Mouse (Mus musculus): ENCODE results near the gene Hsdl2.
"Not testable (repeated sequence)": the region's sequence is repeated elsewhere in the genome, so short reads cannot be mapped to it uniquely, and the experiment has no call there.

Hsdl2 gene

GRCm38 (mm10) chr4:59581314-59582185, at the start of gene Hsdl2:
Gene Hsdl2, plus strand, starts transcription at chr4:59581563.
- peak; percentile 99 for DNase-seq

- DNase-seq = no peak
These were observed 48.1 kb upstream of the Hsdl2 start for GRCm38 (mm10) chr4:59533268-59533667.

GRCm38 (mm10) chr4:59535624-59536023, 45.7 kb upstream of the Hsdl2 start:
- no peak for DNase-seq

GRCm38 (mm10) chr4:59536281-59536680, 45.1 kb upstream of the Hsdl2 start:
- no peak for DNase-seq

- no peak for DNase-seq
These were observed 38.4 kb upstream of the Hsdl2 start for GRCm38 (mm10) chr4:59543006-59543405.

- no peak for DNase-seq
These were observed 36.7 kb upstream of the Hsdl2 start for GRCm38 (mm10) chr4:59544654-59545053.

- no peak for DNase-seq
These were observed 34.9 kb upstream of the Hsdl2 start for GRCm38 (mm10) chr4:59546285-59547071.

- DNase-seq = peak; percentile 18
These were observed 34.0 kb upstream of the Hsdl2 start for GRCm38 (mm10) chr4:59547136-59547889.

- DNase-seq = peak; percentile 29
These were observed 33.3 kb upstream of the Hsdl2 start for GRCm38 (mm10) chr4:59548011-59548559.

- peak; percentile 49 for DNase-seq
These were observed 32.7 kb upstream of the Hsdl2 start for GRCm38 (mm10) chr4:59548560-59549174.

- peak; percentile 87 for DNase-seq
These were observed 32.0 kb upstream of the Hsdl2 start, which contains the start of gene Ptbp3 for GRCm38 (mm10) chr4:59549175-59549976. Gene Ptbp3, minus strand, starts transcription at chr4:59549364.

- DNase-seq = no peak
These were observed 31.3 kb upstream of the Hsdl2 start for GRCm38 (mm10) chr4:59549977-59550560.

- DNase-seq = no peak
These were observed 29.5 kb upstream of the Hsdl2 start for GRCm38 (mm10) chr4:59551901-59552300.

- no peak for DNase-seq
These were observed 28.5 kb upstream of the Hsdl2 start for GRCm38 (mm10) chr4:59552835-59553234.

GRCm38 (mm10) chr4:59553576-59553975, 27.8 kb upstream of the Hsdl2 start:
- DNase-seq = no peak

- DNase-seq = no peak
These were observed 26.2 kb upstream of the Hsdl2 start for GRCm38 (mm10) chr4:59555177-59555576.

GRCm38 (mm10) chr4:59557343-59557742, 24.0 kb upstream of the Hsdl2 start:
- not testable (repeated sequence) for DNase-seq

- no peak for DNase-seq
These were observed 23.2 kb upstream of the Hsdl2 start for GRCm38 (mm10) chr4:59558096-59558720.

- DNase-seq = no peak
These were observed 21.2 kb upstream of the Hsdl2 start for GRCm38 (mm10) chr4:59560141-59560540.

- no peak for DNase-seq
These were observed 17.2 kb upstream of the Hsdl2 start for GRCm38 (mm10) chr4:59564128-59564527.
